Mouse (Mus musculus) kidney, adult 2 months (tissue): ENCODE measurements around the gene Iqcg. TPM values are rescaled to one million over a fixed set of nuclear protein-coding genes. Genes with fewer than 3 reads are reported as not detected.

Source experiments
- DNase-seq: peaks from one replicate; pipeline ENCODE4 v3.0.0; 2021
- H3K27ac ChIP-seq: fragments of 200-500 bp; 2 replicates; pipeline ENCODE4 v1.5.1; 2012; ENCODE audit warnings: low read depth, low read length, control low read depth, inconsistent platforms; ENCODE audit not compliant: insufficient read depth
- H3K27me3 ChIP-seq: fragments of 200-500 bp; replicated peaks from 2 replicates; pipeline ENCODE4 v1.6.1; 2012; ENCODE audit warnings: mild to moderate bottlenecking, moderate library complexity, low read length, inconsistent platforms; ENCODE audit not compliant: control insufficient read depth, insufficient read depth
- H3K36me3 ChIP-seq: fragments of 200-500 bp; 2 replicates; pipeline ENCODE4 v1.6.1; 2012; ENCODE audit warnings: mild to moderate bottlenecking, moderate library complexity, low read length, inconsistent platforms; ENCODE audit not compliant: control insufficient read depth, insufficient read depth
- H3K4me1 ChIP-seq: fragments of 200-500 bp; 2 replicates; pipeline ENCODE4 v1.6.1; 2011; ENCODE audit warnings: low read length; ENCODE audit not compliant: control insufficient read depth, insufficient read depth
- H3K4me3 ChIP-seq: fragments of 200-500 bp; 2 replicates; pipeline ENCODE4 v1.5.1; 2011; ENCODE audit warnings: mild to moderate bottlenecking, low read depth, low read length, control low read depth; ENCODE audit not compliant: insufficient read depth
- CTCF ChIP-seq: fragments of 200-500 bp; conservative IDR thresholded peaks from 2 replicates; pipeline ENCODE4 v1.5.1; 2011; ENCODE audit warnings: low read depth, mild to moderate bottlenecking, control low read depth, low read length, moderate library complexity, mixed read lengths; ENCODE audit not compliant: insufficient read depth, insufficient read length
- POLR2A ChIP-seq: fragments of 200-500 bp; IDR thresholded peaks from one replicate; pipeline ENCODE4 v1.6.1; 2011; ENCODE audit warnings: low read depth, low read length, control low read depth
- WGBS: fragments of 180-500 bp; shearing (Covaris S2); methylation state at CpG from one replicate; pipeline ENCODE4 v1.1.7; 2018; 5-methylcytosine and 5-hydroxymethylcytosine counted together
- polyA plus RNA-seq: library from polyadenylated mRNA; depleted of rRNA; stranded (reverse); fragments of >200 nt; gene quantifications from 2 replicates; pipeline ENCODE4 v1.2.3, GENCODE M21; 2012

Gene Iqcg
- polyA plus RNA-seq, 1 experiment = 3.8 TPM

DNA sequence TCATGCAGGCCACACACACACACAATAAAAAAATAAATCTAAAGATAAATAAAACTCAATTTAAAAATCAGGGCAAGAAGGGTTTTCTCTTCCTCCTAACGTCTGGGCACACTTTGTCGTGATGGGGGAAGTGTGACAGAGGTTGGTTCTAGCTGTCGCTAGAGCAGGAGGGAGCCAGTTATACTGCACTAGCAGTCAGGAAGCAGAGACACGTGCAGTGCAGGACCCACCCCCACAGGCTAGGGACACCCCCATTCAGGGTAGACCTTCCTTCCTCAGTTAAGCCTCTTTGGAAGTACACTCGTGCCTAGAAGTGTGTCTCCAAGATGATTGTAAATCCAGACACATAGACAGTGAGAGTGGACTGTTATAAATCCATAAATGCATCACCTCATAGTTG, 18.9 kb upstream of the Iqcg start:
- no peaks in the 10 kb centered on the region for H3K36me3 ChIP-seq
- no peaks in the 10 kb centered on the region for H3K27me3 ChIP-seq
- no peak overlapping the region for H3K27ac ChIP-seq
- TF ChIP-seq CTCF (no peak), POLR2A (no peak)
- no peak for DNase-seq
- no peaks in the 10 kb centered on the region for H3K4me1 ChIP-seq
- 71% methylated on average over 5 of the region's 5 CpGs for WGBS
- H3K4me3 ChIP-seq = no peak overlapping the region

- Histone ChIP-seq H3K27me3 (no peaks in the 10 kb centered on the region), H3K36me3 (no peaks in the 10 kb centered on the region), H3K4me3 (no peak overlapping the region), H3K4me1 (no peaks in the 10 kb centered on the region), H3K27ac (no peak overlapping the region)
- 55% methylated on average over 6 of the region's 6 CpGs for WGBS
- DNase-seq = peak; percentile 62
- TF ChIP-seq CTCF (no peak), POLR2A (no peak)
These were observed 17.0 kb upstream of the Iqcg start for GRCm38 (mm10) chr16:33072871-33073557.

DNA sequence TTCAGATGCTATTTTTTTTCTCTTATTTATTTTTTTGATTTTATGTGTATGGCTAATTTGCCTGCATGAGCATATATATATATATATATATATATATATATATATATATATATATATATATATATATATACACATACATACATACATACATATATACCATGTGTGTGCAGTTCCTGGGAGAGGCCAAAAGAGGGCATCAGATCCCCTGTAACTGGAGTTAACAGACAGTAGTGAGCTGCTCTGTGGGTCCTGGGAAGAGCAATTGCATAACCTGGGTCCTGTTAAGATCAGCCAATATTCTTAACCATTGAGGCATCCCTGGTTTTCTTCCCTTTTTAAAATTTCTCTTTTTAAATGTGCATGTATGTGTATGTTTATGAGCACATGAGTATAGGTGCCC, 14.9 kb upstream of the Iqcg start:
- H3K4me1 ChIP-seq = no peaks in the 10 kb centered on the region
- TF ChIP-seq POLR2A (no peak), CTCF (no peak)
- H3K27me3 ChIP-seq = no peaks in the 10 kb centered on the region
- no peak for DNase-seq
- no peak overlapping the region for H3K27ac ChIP-seq
- no peak overlapping the region for H3K4me3 ChIP-seq
- H3K36me3 ChIP-seq = no peaks in the 10 kb centered on the region

- Histone ChIP-seq H3K27me3 (no peaks in the 10 kb centered on the region), H3K36me3 (peaks cover under 1% of the 10 kb centered on the region), H3K4me1 (peaks cover 9% of the 10 kb centered on the region; the same call in 1 of the 2 replicates), H3K27ac (no peak overlapping the region), H3K4me3 (no peak overlapping the region)
- TF ChIP-seq POLR2A (no peak), CTCF (peak; percentile 20; the same call in 1 of the 2 replicates)
- DNase-seq = no peak
- 79% methylated on average over 9 of the region's 9 CpGs for WGBS
These were observed 8.6 kb upstream of the Iqcg start for GRCm38 (mm10) chr16:33064636-33065035.

GRCm38 (mm10) chr16:33063267-33063666, 7.2 kb upstream of the Iqcg start:
- DNase-seq = peak; percentile 45
- no peak for TF ChIP-seq CTCF
- TF ChIP-seq POLR2A = no peak
- Histone ChIP-seq H3K36me3 (peaks cover 3% of the 10 kb centered on the region), H3K4me1 (peaks cover 16% of the 10 kb centered on the region), H3K4me3 (peak overlapping the region; percentile 68), H3K27ac (no peak overlapping the region), H3K27me3 (no peaks in the 10 kb centered on the region)
- 13% methylated on average over 7 of the region's 7 CpGs for whole genome bisulfite sequencing

GRCm38 (mm10) chr16:33062682-33063131, 6.7 kb upstream of the Iqcg start:
- DNase-seq = no peak
- Histone ChIP-seq H3K4me1 (peaks cover 19% of the 10 kb centered on the region), H3K4me3 (peak overlapping the region; percentile 68), H3K27ac (0 out of 2 replicates have a peak overlapping the region, but pooled peaks have one; percentile 1), H3K27me3 (no peaks in the 10 kb centered on the region), H3K36me3 (peaks cover 3% of the 10 kb centered on the region)
- WGBS = under 1% methylated on average over 35 of the region's 35 CpGs
- no peak for TF ChIP-seq POLR2A
- no peak for TF ChIP-seq CTCF

DNA sequence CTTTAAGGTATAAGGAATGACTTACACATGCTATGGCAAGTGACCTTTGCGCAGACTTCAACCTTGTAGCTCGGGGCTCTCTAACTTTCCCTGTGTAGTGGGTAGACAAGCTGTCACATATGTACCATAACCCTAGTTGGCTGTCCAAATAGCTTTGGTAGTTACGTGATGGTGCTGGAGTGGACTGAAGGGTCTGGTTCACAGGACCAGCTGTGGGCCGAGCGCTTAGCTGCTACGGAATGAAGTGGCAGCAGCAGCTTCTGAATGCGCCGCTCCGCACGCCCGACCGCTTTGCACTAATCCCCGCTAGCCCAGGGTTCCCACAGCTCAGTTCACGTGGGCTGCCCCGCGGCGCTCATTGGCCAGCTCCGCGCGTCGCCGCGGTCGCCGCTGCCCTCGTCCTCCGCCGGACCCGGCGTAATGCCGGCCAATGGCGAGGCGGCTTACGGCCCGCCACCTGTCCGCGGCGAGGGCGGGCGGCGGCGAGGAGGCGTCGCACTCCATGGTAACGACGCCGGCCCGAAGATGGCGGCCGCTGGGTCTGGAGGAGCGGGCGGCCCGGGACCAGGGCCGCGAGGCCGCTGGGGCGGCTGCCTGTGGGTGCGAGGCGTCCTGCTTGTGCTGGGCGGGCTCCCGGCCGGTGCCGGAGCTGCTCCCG, 6.1 kb upstream of the Iqcg start, which contains the start of gene Lmln:
Lmln (plus strand) TSS at position 498 of the 658 bp plus-strand sequence.
- Histone ChIP-seq H3K27me3 (no peaks in the 10 kb centered on the region), H3K27ac (peak within 1 kb of the TSS; percentile 88), H3K36me3 (peaks cover 3% of the 10 kb centered on the region), H3K4me1 (peaks cover 19% of the 10 kb centered on the region), H3K4me3 (peak within 1 kb of the TSS; percentile 68)
- under 1% methylated on average over 64 of the region's 64 CpGs for WGBS
- TF ChIP-seq CTCF (no peak), POLR2A (peak; percentile 89)
- DNase-seq = peak; percentile 96
